Mouse (Mus musculus): ENCODE results near the gene Cass4. TPM values are rescaled to one million over a fixed set of nuclear protein-coding genes. Genes with fewer than 3 reads are reported as not detected.

Cass4 gene
- polyA plus RNA-seq, 1 experiment from 2014 or later: 1.1 TPM

- no peaks in the 10 kb centered on the region for H3K9me3 ChIP-seq (ENCODE audit: control insufficient read depth, low read length)
- no peaks in the 10 kb centered on the region for H3K36me3 ChIP-seq (ENCODE audit: control insufficient read depth, insufficient read depth, low read length)
- DNase-seq (ENCODE audit: low spot score): no peak
- H3K4me2 ChIP-seq (ENCODE audit: low read depth, low read length): no peak overlapping the region
- no peaks in the 10 kb centered on the region for H3K4me1 ChIP-seq (ENCODE audit: control insufficient read depth, insufficient read depth, low read length)
- H3K27me3 ChIP-seq (replicated peaks; ENCODE audit: control insufficient read depth, insufficient read depth, low read length): no peaks in the 10 kb centered on the region
- 46% methylated on average over 9 of the region's 9 CpGs for WGBS
- no peak overlapping the region for H3K27ac ChIP-seq (replicated peaks; ENCODE audit: low read depth, low read length)
- H3K9ac ChIP-seq (ENCODE audit: low read depth, low read length): no peak overlapping the region
- no peak overlapping the region for H3K4me3 ChIP-seq (ENCODE audit: low read depth, low read length)
- ATAC-seq (ENCODE audit: low read depth): no peak
Measured at GRCm38 (mm10) chr2:172395961-172396360, 2.4 kb downstream of the Cass4 start.

DNA sequence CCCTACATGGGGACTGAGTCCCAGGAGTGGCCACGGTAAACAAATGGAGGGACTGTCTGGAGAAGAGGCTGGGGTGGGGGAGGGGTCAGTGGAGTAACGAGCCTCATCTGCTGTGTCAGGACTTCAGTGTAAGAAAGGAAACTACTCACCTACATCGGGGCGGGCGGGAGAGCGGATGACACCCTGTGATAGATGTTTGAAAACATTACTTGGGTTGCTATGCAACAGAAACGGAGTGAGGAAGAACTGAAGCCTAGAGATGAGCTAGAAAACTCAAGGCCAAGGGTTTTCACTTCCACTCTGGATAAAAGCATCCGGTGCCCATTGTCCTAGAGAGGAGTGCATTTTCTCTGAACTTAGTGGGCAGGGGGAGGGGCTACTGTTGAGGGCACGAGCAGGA lies 6.3 kb downstream of the Cass4 start:
- Histone ChIP-seq H3K27me3 (replicated peaks; ENCODE audit: control insufficient read depth, insufficient read depth, low read length) (no peaks in the 10 kb centered on the region), H3K4me1 (ENCODE audit: control insufficient read depth, insufficient read depth, low read length) (no peaks in the 10 kb centered on the region), H3K4me3 (ENCODE audit: low read depth, low read length) (no peak overlapping the region), H3K9me3 (ENCODE audit: control insufficient read depth, low read length) (no peaks in the 10 kb centered on the region), H3K36me3 (ENCODE audit: control insufficient read depth, insufficient read depth, low read length) (no peaks in the 10 kb centered on the region), H3K4me2 (ENCODE audit: low read depth, low read length) (no peak overlapping the region), H3K27ac (replicated peaks; ENCODE audit: low read depth, low read length) (no peak overlapping the region), H3K9ac (ENCODE audit: low read depth, low read length) (no peak overlapping the region)
- WGBS: 42% methylated on average over 9 of the region's 9 CpGs
- DNase-seq (ENCODE audit: low spot score) (no peak), ATAC-seq (ENCODE audit: low read depth) (no peak)

DNA sequence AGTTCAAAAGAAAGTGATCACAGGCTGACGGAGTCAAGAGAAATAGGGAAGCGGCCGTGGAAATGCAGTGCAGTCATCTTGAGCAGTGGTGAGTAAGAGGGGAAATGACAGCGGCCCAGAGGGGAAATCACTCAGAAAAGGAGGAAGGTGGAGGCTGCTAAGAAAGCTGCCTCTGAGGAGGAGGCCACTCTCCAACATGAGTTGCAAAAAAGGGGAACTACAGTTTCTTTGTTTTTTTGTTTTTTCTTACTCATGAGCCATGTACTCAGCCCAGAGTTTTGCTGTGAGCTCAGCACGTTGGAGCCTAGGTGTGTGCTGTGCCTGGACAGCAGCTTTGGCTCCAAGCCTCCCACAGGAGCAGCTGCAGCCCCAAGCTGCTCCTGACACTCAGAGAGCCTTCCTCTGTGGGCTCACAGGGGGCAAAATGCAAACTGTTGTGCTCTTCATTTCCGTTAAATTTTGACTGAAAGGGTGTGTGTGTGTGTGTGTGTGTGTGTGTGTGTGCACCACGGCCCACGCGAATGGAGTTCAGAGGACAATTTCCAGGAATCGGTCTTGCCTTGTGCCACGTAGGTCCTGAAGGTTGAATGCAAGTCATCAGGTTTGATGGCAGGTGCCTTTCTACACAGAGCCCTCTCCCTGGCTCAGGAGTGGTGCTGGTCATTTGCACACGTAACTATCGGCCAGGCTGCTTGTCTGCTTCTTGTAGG lies 7.7 kb downstream of the Cass4 start:
- Histone ChIP-seq H3K4me2 (ENCODE audit: low read depth, low read length) (no peak overlapping the region), H3K27ac (replicated peaks; ENCODE audit: low read depth, low read length) (no peak overlapping the region), H3K4me3 (ENCODE audit: low read depth, low read length) (no peak overlapping the region), H3K9me3 (ENCODE audit: control insufficient read depth, low read length) (no peaks in the 10 kb centered on the region), H3K36me3 (ENCODE audit: control insufficient read depth, insufficient read depth, low read length) (no peaks in the 10 kb centered on the region), H3K27me3 (replicated peaks; ENCODE audit: control insufficient read depth, insufficient read depth, low read length) (no peaks in the 10 kb centered on the region), H3K4me1 (ENCODE audit: control insufficient read depth, insufficient read depth, low read length) (no peaks in the 10 kb centered on the region), H3K9ac (ENCODE audit: low read depth, low read length) (no peak overlapping the region)
- WGBS: 62% methylated on average over 13 of the region's 13 CpGs
- DNase-seq (ENCODE audit: low spot score) (peak; percentile 36), ATAC-seq (ENCODE audit: low read depth) (no peak)

- 59% methylated on average over 7 of the region's 7 CpGs for WGBS
Measured at GRCm38 (mm10) chr2:172404239-172404638, 10.6 kb downstream of the Cass4 start.

DNA sequence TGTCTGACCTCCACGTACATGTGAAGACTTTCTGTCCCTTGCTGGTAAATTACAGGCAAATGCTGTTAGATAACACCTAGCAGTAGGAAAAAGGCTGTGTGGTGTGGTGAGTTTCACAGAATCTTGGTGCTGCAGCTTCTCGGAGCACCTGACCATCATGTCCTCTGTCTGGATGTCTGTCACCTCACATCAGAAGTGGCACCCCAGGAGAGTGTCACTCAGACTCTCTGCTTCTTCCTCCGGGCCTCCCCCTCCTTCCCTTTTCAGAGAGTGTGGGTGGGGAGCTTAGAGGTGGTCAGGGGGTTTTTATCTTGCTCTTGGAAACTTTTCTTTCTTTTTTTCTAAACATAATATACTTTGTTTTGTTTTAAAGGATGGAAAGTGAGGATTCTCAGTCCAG lies 11.4 kb downstream of the Cass4 start:
- no peaks in the 10 kb centered on the region for H3K27me3 ChIP-seq (replicated peaks; ENCODE audit: control insufficient read depth, insufficient read depth, low read length)
- no peak overlapping the region for H3K27ac ChIP-seq (replicated peaks; ENCODE audit: low read depth, low read length)
- H3K4me3 ChIP-seq (ENCODE audit: low read depth, low read length): no peak overlapping the region
- H3K9me3 ChIP-seq (ENCODE audit: control insufficient read depth, low read length): no peaks in the 10 kb centered on the region
- no peak overlapping the region for H3K9ac ChIP-seq (ENCODE audit: low read depth, low read length)
- no peaks in the 10 kb centered on the region for H3K4me1 ChIP-seq (ENCODE audit: control insufficient read depth, insufficient read depth, low read length)
- 65% methylated on average over 3 of the region's 3 CpGs for WGBS
- no peak overlapping the region for H3K4me2 ChIP-seq (ENCODE audit: low read depth, low read length)
- ATAC-seq (ENCODE audit: low read depth) (no peak), DNase-seq (ENCODE audit: low spot score) (no peak)
- no peaks in the 10 kb centered on the region for H3K36me3 ChIP-seq (ENCODE audit: control insufficient read depth, insufficient read depth, low read length)

More at GRCm38 (mm10) chr2:172404239-172404638, 10.6 kb downstream of the Cass4 start:
- H3K9me3 ChIP-seq (ENCODE audit: control insufficient read depth, low read length): no peaks in the 10 kb centered on the region
- H3K4me3 ChIP-seq (ENCODE audit: low read depth, low read length): no peak overlapping the region
- DNase-seq (ENCODE audit: low spot score): no peak
- no peaks in the 10 kb centered on the region for H3K4me1 ChIP-seq (ENCODE audit: control insufficient read depth, insufficient read depth, low read length)
- H3K27ac ChIP-seq (replicated peaks; ENCODE audit: low read depth, low read length): no peak overlapping the region
- H3K4me2 ChIP-seq (ENCODE audit: low read depth, low read length): no peak overlapping the region
- no peaks in the 10 kb centered on the region for H3K27me3 ChIP-seq (replicated peaks; ENCODE audit: control insufficient read depth, insufficient read depth, low read length)
- no peak for ATAC-seq (ENCODE audit: low read depth)
- H3K9ac ChIP-seq (ENCODE audit: low read depth, low read length): no peak overlapping the region
- H3K36me3 ChIP-seq (ENCODE audit: control insufficient read depth, insufficient read depth, low read length): no peaks in the 10 kb centered on the region

DNA sequence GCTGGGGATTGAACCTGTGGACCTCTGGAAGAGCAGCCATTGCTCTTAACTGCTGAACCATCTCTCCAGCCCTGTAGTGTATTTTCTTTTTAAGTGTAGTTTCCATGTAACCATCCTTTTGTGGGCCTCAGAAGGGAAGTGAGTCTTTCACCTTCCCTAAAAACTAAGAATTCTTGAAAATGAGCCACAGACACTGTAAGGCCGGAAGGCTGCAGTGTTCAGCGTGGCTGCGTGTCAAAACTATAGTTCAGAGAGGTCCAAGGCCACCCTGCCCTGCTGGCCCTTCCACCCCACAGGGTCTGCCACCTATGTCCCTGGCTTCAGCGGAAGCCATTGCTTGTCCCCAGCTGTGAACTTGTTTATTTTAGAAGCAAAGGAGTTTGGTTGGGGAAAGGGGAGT lies 12.6 kb downstream of the Cass4 start:
- no peaks in the 10 kb centered on the region for H3K4me1 ChIP-seq (ENCODE audit: control insufficient read depth, insufficient read depth, low read length)
- DNase-seq (ENCODE audit: low spot score) (no peak), ATAC-seq (ENCODE audit: low read depth) (no peak)
- WGBS: 68% methylated on average over 4 of the region's 4 CpGs
- H3K4me2 ChIP-seq (ENCODE audit: low read depth, low read length): no peak overlapping the region
- H3K9ac ChIP-seq (ENCODE audit: low read depth, low read length): no peak overlapping the region
- H3K9me3 ChIP-seq (ENCODE audit: control insufficient read depth, low read length): no peaks in the 10 kb centered on the region
- no peaks in the 10 kb centered on the region for H3K36me3 ChIP-seq (ENCODE audit: control insufficient read depth, insufficient read depth, low read length)
- no peak overlapping the region for H3K4me3 ChIP-seq (ENCODE audit: low read depth, low read length)
- H3K27ac ChIP-seq (replicated peaks; ENCODE audit: low read depth, low read length): no peak overlapping the region
- H3K27me3 ChIP-seq (replicated peaks; ENCODE audit: control insufficient read depth, insufficient read depth, low read length): no peaks in the 10 kb centered on the region

GRCm38 (mm10) chr2:172407499-172407898 lies 13.9 kb downstream of the Cass4 start:
- H3K27me3 ChIP-seq (replicated peaks; ENCODE audit: control insufficient read depth, insufficient read depth, low read length): no peaks in the 10 kb centered on the region
- no peak for DNase-seq (ENCODE audit: low spot score)
- H3K4me1 ChIP-seq (ENCODE audit: control insufficient read depth, insufficient read depth, low read length): no peaks in the 10 kb centered on the region
- H3K4me3 ChIP-seq (ENCODE audit: low read depth, low read length): no peak overlapping the region
- no peaks in the 10 kb centered on the region for H3K9me3 ChIP-seq (ENCODE audit: control insufficient read depth, low read length)
- no peak overlapping the region for H3K9ac ChIP-seq (ENCODE audit: low read depth, low read length)
- no peak for ATAC-seq (ENCODE audit: low read depth)
- H3K4me2 ChIP-seq (ENCODE audit: low read depth, low read length): no peak overlapping the region
- no peaks in the 10 kb centered on the region for H3K36me3 ChIP-seq (ENCODE audit: control insufficient read depth, insufficient read depth, low read length)
- no peak overlapping the region for H3K27ac ChIP-seq (replicated peaks; ENCODE audit: low read depth, low read length)
- WGBS: 77% methylated on average over 2 of the region's 2 CpGs

DNA sequence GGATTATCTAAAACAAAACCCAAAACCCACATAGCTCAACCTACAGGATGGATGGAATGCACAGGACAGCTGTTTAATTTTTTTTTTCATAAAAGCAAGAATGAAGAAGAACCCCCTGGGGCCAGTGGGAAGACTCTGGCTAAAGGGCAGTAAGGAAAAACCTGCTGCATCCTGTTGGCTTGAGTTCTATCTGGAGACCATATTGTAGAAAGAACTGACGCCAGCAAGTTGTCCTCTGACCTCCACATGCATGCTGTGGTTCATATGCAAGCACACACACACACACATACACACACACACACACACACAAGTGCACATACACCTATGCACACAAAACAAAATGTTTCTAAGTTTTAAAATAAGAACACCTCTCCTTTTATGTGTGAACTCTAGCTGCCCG lies 17.1 kb downstream of the Cass4 start:
- Histone ChIP-seq H3K9me3 (ENCODE audit: control insufficient read depth, low read length) (no peaks in the 10 kb centered on the region), H3K4me2 (ENCODE audit: low read depth, low read length) (no peak overlapping the region), H3K4me1 (ENCODE audit: control insufficient read depth, insufficient read depth, low read length) (no peaks in the 10 kb centered on the region), H3K27me3 (replicated peaks; ENCODE audit: control insufficient read depth, insufficient read depth, low read length) (no peaks in the 10 kb centered on the region), H3K9ac (ENCODE audit: low read depth, low read length) (no peak overlapping the region), H3K4me3 (ENCODE audit: low read depth, low read length) (no peak overlapping the region), H3K27ac (replicated peaks; ENCODE audit: low read depth, low read length) (no peak overlapping the region), H3K36me3 (ENCODE audit: control insufficient read depth, insufficient read depth, low read length) (no peaks in the 10 kb centered on the region)
- ATAC-seq (ENCODE audit: low read depth) (no peak), DNase-seq (ENCODE audit: low spot score) (no peak)
- WGBS: 74% methylated on average over 2 of the region's 2 CpGs

DNA sequence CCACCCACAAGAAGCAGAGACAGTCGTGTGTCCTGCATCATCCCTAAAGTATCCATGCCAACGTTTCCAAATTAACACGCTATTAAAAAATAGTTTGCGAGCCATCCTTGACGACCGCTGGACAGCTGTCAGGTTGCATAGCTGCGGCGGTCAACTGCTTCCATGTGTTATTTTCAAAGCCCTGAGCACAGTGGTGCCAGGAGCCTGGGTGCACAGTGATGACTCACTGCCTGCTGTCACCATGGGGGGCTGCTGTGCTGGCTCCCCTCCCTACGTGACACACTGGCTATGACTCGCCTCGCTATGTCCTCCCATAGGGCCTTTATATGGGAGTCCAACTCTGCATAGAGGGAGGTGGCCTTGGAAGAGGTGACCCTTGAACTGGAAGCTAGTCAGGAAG lies 17.5 kb downstream of the Cass4 start:
- H3K4me2 ChIP-seq (ENCODE audit: low read depth, low read length): no peak overlapping the region
- no peaks in the 10 kb centered on the region for H3K27me3 ChIP-seq (replicated peaks; ENCODE audit: control insufficient read depth, insufficient read depth, low read length)
- ATAC-seq (ENCODE audit: low read depth): peak; percentile 53; the same call in 1 of the 2 replicates
- no peaks in the 10 kb centered on the region for H3K4me1 ChIP-seq (ENCODE audit: control insufficient read depth, insufficient read depth, low read length)
- WGBS: 76% methylated on average over 11 of the region's 11 CpGs
- no peaks in the 10 kb centered on the region for H3K9me3 ChIP-seq (ENCODE audit: control insufficient read depth, low read length)
- H3K9ac ChIP-seq (ENCODE audit: low read depth, low read length): no peak overlapping the region
- DNase-seq (ENCODE audit: low spot score): no peak
- H3K4me3 ChIP-seq (ENCODE audit: low read depth, low read length): no peak overlapping the region
- no peak overlapping the region for H3K27ac ChIP-seq (replicated peaks; ENCODE audit: low read depth, low read length)
- H3K36me3 ChIP-seq (ENCODE audit: control insufficient read depth, insufficient read depth, low read length): no peaks in the 10 kb centered on the region

Measured in embryonic facial prominence, embryonic 14.5 days (tissue).